Mouse (Mus musculus) lung, adult 18-20 months (tissue): ENCODE measurements around the gene Cbwd1.
A peak's percentile ranks its signal among the peaks of the same experiment; 100 is the strongest.

Experiments used
- DNase-seq, 2 experiments: peaks; one replicate each; pipeline ENCODE4 v3.0.0; 2022; ENCODE audit warnings: mixed read lengths in 2 of 2

Gene Cbwd1

DNA sequence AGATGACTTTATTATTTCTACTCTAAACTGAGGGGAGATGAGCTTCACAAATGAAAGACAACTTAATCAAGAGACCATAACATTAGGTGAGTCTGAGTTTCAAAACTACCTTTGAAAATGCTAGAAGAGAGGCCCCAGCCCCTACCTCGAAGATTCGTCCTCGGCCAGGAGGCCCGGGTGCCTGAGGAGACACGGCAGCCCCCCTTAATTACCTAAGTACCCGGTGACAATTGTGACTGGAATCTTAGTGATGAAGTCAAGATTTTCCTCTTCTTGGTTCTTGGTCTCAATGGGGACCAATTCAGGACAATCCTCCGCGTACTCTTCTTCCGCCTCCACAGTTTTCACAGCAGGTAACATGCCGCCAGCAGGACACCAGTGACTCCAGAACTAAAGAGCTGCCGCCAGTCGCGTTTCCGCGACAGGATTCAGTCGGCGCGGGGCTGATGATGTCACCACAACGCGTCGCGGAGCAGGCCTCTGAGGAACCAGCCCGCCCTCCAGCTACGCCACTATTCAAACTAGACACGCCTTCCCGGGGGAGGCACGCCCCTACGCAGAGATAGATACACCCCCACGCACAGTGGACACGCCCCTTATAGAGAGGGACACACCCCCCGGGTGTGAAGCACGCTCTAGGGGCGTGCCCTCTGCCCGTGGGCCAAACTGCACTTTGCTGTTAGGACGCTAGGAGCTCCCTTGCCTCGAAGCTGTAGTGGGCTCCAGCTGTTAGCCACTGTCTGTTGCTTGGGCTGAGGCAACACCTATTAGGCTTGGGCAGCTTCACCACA is at the start of gene Cbwd1:
Gene Cbwd1 (minus strand): TSS at position 439 of the 791 bp plus-strand sequence.
- DNase-seq, result peak; percentile 97 to 98

DNA sequence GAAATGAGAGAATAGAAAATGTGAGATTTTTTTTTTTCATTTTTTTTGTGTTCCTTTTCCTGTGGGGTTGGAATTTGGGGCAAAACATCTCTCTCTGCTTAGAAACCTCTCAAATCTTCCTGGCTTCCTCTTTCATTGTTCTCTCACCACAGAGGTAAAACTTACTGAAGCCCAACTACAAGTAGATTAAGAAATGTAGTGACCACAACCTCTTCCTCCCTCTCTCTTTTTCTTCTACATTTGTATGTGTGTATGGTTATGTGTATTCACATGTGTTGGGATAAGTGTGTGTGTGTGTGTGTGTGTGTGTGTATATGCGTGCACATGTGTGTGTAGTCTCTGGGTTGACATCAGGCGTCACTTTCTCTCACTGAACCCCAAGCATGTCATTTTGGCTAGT is 47.1 kb upstream of the Cbwd1 start:
- DNase-seq, result no peak

DNA sequence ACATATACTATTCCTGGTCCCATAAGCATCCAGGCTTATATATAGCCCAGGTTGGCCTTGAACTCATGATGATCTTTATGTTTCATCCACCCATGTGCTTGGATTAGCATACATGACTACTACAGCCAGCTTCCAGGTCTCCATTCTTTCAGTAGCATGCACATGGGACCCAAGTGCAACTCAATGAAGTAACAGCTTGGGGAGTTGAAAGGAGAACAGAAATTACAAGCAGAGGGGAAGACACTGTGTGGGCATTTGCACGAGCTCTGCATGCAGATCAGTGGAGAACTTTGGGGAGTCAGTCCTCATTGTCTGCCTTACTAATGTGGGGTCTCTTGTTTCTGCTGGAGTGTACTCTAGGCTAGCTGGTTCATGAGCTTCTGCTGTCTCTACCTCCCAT is 45.3 kb upstream of the Cbwd1 start:
- DNase-seq, result no peak

DNA sequence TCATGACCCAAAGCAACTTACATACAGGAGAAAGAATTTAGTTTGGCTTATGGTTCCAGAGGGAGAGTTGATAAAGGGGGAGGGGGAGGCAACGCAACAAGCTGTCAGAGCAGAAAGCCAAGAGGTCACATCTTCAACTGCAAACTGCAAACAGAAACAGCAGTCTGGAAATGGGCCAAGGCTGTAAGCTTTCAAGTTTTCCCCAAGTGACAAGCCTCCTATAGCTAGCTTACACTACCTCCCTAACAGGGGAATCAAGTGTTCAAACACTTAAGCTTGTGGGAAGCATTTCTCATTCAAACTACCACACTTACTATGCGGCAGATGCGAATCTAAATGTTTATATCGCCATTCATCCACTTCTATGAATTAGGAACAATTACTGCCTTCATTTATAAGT is 42.4 kb upstream of the Cbwd1 start:
- DNase-seq, result no peak

DNA sequence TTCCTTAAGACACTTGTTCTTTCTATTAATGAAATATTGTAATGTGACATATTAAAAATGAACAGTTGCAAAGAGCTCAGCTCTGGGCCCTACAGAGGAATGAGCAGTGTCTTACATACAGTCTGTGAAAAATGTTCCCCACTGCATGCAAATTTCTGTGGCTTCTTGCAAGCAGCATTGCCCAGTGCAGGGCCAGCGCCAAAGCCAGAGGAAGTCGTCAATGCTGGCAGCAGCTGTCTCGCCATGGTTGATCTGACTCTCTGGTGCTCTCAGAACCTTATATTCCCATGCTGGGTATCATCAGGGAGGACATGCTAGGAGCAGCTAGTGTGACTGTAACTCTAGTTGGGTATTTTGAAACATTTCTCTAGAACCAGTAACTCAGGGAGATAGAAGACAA is 41.4 kb upstream of the Cbwd1 start:
- DNase-seq, result peak in 1 of 2 experiments; percentile 27

DNA sequence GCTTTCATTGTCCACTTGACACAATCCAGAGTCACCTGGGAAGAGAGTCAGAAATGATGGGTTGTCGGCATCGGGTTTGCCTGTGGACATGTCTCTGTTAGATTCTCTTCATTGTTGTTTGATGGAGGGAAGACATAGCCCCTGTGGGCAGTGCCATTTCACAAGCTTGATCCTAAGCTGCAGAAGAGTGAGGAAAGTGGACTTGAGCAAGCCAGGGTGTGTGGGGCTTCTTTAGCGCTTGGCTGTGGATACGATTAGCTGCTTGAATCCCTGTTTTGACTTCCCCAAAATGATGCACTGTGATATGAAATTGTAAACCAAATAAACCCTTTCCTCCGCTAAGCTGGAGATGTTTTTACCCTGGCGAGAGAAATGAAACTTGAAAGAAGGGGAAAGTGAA is 40.6 kb upstream of the Cbwd1 start:
- DNase-seq, result peak in 1 of 2 experiments; percentile 20

DNA sequence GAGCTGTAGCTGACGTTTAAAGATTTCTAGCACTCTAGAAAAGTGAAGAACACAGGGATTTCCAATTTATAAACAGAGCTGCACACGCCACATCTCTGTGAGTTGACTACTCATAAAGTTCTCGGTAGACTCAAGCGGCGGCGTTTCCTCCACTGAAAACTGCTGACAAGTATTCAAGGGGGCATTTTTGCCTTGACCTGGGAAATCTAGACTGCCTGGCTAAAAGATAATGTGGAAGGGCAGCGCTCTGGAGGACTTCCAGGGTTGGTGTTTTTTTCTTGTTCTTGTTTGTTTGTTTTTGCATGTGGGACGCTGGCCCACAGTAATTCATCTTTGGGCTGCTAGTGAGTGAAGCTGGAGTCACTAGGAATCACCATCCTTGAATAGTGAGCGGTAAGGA is 38.7 kb upstream of the Cbwd1 start:
- no peak for DNase-seq

DNA sequence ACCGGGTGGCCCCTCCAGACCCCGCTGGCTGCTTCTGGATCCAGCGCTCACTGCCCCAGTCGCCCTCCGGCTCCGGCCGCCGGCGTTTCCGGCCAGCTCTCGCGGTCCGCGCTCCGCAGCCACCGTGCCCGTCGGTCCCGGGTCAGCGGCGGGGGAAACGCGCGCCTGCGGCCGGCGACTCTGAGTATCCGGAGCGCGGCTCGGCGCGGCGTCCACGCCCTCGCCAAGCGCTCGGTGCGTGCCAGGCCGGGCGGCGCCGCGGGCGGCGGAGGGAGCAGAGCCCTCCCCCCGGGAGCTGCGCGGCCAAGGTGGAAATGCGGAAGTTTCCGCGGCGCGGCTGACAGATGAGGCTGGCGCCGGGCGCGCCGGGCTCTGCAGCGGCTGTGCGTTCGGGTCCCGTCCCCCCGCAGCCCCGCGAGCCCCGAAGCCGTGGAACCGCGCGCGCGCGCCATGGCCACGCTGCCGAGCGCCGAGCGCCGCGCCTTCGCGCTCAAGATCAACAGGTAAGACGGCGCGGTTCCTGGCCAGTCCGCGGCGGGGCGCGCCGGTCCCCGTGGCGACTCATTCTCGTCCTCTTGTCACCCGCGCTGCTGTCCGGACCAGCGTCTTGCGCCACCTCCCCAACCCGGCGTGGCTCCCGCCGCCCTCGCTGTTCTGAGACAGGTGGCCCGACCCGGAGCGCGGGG is 37.9 kb upstream of the Cbwd1 start, which contains the start of gene Dock8:
Gene Dock8 (plus strand): TSS at position 334 of the 686 bp plus-strand sequence.
- DNase-seq, result peak; percentile 86 to 87

DNA sequence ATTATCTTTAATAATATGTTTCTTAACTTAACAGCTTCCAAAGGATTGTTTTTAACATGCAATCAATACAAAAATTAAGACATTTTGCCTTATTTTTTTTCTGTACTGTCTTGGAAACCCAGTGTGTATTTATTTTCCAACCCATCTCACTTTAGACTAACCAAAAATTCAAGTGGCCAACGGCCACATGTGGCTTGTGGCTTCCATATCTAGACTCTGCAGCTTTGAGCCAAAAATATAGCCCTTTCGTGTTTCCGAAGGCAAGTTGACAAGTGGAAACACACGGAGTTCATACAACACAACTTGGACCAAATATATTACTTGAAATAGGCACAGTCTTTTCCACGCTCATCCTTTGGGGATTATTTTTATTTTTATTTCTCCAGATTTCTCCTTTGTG is 37.2 kb upstream of the Cbwd1 start:
- no peak for DNase-seq

DNA sequence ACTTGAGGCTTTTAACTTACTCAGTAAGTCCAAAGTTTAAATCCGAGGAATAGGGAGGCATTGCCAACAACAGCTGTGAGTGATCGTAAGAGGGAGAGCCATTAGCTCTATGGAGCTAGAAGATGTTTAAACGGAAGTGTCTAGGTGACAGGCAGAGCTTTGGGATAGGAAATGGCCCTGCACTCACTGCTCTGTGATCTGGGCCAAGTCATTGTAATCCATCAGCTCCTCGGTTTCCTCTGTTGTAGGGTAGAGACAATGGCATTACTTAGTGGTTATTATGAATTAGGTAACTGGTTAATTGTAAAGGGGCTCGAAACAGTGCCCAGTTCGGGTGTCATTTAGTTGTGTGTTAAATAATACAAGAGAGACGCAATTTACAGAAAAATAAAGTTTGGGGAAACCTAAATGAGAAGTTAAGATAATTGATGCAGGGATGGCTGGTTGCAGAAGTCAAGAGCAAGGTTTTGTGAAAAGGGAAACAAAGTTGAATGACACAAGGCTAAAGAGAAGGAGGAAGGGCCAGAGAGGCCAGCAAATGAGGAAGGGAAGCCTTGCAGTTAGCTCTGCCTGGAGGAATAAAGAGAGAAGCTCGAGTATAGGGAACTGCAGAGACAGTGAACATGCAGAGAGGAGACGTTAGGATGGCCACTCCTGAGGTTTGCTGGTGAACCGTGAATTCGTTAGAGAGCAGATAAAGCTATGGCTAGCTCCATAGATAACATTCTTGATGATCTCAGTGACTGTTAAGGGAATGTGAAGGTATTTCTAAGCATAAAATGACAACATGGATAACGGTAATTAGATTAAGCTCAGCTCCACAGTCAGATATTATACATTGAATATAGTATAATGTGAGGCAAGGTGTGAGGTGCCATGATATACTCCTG is 35.6 kb upstream of the Cbwd1 start:
- peak in 1 of 2 experiments; percentile 26 for DNase-seq

DNA sequence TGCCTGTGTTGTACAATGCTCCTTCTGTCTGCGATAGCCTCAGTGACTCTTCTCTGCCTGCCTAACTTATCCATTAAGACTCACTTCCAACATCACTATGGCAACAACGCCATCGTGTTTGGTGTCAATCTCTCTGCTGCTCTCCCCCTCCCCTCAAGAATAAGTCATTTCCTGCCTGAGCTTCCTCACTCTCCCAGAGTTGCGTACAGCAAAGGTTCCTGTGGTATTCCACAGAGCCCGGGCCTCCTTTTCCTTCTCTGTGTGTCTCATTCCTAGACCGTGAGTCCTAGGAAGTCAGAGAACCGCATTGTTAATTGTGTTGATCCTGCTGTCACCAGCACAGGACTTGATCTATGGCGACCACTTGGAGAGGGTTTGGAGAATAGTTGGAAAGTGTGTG is 33.5 kb upstream of the Cbwd1 start:
- peak in 1 of 2 experiments; percentile 46 for DNase-seq

DNA sequence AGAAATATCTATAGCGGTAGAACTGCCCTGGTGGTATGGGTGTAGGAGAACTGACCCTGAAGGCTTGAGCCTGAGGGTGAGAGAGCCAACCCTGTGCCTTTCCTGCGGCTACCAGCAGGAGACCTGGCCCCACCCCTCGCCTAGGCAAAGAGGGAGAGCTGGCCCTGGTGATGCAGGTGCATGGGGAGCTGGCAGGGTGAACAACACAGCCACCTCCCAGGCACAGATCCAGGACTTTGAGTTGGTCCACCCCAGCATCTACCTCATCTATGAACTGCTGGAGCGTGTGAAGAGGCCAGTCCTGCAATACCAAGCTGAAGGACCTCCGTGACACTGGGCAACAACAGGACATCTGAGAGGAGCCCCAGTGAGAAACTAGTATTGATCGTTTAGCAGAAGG is 32.1 kb upstream of the Cbwd1 start:
- DNase-seq, result no peak

DNA sequence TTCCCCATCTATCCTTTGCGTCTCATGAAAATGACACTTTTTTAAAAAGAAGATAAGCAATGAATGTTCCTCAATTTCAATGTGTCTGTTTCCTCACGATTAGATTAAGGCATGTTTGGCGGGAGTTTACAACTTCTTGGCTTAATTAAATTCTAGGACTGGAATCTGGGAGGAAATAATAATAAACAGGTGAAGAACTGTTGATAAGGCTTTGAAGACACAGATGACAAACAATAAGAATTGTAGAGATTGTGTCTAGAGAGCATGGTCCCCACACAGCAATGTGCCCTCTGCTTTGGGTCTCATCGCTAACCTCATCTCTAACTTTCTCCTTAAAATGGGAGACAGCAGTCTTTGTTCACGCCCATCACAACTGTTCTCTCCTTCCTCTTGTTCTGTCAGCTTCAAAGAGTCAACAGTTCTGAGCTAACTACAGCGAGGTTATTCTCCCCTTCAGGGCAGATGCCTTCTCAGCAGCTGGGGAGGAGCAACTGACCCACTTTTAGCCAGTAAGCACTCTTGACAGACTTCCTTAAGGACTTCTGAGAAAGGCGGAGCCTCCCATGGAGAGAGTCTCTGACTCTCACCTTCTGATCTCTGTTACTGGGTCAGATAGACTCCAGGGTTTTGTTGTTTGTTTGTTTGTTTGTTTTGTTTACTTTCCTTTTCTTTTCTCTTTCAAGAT is 28.9 kb upstream of the Cbwd1 start:
- DNase-seq, result peak; percentile 26 to 56

DNA sequence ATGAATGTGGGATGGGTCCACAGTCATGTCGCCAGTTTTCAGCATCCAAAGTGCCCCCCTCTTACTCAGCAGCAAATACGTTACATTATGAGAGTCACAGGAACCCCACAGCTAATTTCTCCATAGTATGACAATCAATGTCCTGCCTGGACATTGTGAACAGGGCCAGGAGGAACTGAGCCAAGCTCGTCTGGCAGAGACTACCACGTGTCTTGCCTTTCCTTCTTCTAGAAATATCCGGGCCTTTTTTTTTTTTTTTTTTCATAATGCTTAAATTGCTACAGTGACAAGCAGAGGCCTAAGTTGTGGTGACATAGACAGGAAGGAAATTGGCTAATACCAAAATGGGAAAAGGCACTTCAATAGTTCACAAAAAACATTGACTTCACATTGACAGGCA is 27.4 kb upstream of the Cbwd1 start:
- peak; percentile 36 to 38 for DNase-seq

DNA sequence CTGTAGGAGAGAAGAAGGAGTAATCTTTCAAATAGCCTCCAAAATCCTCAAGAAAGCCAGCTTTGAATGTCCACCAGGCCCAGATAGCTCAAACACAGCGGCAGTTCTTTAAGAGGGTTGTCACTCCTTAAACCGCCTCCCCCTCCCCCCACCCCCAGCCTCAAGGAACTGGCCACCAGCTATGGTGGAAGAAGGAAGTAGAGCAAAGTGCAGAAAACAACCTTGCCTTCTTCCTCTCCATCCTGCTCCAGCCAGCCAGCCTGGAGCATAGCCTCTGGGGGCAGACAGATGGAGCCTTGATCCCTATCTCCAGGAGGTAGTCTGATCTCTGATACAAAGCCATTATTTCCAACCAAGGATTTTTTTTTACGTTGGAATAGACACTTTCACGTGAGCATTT is 25.9 kb upstream of the Cbwd1 start:
- DNase-seq, result no peak

DNA sequence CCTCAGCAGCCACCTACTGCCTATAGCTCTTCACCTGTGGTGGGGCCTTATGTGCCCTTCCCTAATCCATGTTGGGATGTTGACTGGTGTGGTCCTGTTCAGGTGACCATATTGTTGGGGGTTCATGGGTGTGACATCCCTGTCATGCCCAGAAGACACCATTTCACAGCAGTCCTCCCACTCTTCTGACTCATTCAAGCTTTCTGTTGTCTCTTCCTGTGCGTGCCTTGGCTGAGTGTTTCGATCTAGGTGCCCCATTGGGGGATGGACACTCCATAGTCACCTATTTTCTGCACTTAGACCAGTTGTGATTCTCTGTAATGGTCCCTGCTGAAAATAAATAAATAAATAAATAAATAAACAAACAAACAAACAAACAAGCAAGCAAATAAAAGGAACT is 23.6 kb upstream of the Cbwd1 start:
- no peak for DNase-seq

DNA sequence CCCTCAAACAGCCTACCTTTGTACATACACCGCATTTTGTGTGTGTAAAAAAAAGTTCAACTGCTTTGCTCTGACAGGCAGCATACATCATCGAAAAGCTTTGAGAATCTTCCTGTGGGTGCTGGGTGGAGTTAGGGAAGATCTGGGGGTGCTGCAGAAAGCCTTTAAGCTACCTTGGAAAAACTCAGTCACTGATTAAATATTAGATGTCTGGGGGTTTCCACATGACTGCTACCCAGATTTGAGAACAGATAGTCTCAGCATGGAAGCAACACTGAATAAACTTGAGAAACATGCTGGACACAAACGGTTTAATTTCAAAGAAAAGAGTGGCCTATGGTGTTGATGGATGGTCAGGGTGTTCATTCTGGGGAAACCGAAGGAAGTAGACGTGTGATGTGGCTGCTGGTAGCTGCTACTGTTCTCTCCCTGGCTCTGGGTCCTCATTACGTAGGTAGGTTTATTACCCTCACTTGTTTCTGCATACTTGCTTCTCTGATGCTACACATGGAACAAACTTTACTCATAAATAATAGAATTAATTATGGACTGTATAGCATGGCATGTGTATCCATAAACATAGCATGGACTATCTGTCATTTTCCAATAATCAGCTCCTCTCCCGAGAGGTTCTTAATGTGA is 22.6 kb upstream of the Cbwd1 start:
- DNase-seq, result no peak

DNA sequence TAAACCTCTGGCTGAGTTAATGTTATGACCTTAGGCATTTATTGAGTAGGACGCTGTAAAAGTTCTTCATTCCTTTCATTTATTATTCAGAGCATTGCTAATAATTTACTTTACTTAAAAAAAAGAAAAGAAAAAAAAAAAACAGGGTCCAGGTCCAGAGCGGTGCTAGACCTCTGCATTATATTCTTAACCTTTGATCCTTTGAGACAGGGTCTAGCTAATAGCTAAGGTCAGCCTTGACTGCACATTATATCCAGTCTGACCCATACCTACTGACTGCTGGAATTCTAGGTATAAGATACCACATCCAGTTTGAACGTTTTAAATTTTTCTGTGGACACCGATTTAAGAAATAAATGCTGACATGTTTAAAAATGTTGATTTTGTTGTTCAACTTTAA is 21.6 kb upstream of the Cbwd1 start:
- no peak for DNase-seq

DNA sequence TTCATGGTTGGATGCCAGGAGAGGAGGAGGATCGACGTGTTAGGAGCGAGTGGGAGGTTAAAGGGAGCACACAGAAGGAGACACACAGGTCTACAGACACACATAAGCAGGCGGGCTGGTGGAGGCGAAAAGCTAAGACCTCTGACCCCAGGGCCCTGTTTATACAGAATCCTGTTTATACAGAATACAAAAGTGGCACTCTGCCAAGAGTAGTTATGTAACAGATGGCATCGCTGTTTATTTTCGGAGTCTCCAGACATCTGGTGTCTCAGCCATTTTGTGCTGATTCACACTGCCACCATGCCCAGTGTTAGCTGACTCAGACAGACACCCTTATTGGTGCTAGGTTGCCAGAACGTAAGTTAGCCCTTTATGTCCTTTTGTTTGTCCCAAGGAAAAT is 19.9 kb upstream of the Cbwd1 start:
- peak; percentile 36 to 67 for DNase-seq

DNA sequence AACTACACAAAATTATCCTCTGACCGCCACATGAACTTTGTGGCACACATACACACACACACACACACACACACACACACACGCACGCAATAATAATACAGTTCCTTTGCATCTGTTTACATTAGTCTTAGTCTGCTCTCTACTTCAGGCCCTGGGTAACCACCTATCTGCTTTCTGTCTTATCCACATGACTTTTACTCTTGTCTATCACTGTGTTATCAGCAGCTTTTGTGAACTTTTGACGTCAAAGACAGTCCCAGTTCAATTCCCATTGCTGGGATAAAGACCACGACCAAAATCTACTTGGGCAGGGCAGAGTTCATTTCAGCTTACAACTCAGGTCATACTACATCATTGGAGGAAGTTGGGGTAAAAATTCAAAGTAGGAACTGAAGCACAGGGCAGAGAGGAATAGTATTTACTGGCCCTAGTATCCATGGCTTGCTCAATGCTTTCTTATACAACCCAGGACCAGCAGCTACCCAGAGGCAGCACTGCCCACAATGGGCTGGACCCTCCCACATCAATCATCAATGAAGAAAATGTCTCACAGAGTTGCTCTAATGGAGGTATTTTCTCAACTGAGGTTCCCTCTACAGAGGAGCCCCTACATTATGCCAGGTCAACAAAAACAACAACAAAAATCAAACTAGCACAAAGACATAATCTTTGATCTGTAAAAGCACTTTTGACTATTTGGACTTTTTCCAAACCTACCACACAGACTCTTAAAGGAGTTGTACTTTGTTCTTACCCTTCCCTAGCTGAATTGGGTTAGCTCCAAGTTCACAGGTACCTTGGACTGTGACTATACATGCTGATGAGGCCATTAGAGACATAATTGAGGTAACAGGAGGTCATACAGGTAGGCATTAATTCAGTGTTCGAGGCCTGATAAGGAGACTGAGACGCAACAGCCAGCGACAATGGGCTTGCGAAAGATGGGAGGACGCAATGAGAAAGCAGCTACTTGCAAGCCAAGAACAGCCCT is 17.7 kb upstream of the Cbwd1 start:
- DNase-seq, result no peak

DNA sequence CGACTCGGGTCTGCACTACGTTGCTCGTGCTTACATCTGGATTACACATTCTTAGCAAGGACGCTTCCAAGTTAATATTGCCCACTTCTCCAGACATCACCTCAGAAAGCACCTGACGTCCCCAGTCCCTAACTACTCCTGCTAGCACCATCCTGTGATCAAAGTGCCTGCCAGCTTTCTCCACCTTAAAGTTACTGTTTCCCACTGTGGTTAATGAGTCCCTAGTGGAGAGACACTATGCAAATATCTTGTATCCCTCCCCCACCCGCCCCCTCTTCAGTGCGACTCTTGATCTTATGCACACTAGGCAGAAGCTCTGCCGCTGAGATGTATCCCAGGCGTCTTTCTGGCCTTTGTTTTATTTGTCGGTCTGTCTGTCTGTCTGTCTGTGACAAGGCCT is 16.6 kb upstream of the Cbwd1 start:
- DNase-seq, result no peak
